Mouse (Mus musculus) neural tube, embryonic 14.5 days (tissue): ENCODE measurements around the gene Gpank1. TPM values are rescaled to one million over a fixed set of nuclear protein-coding genes. Genes with fewer than 3 reads are reported as not detected.
A peak's percentile ranks its signal among the peaks of the same experiment; 100 is the strongest.

Experiments used
- ATAC-seq: fragments of 200-750 bp; cut with Nextera tagmentation; 2 replicates; pipeline ENCODE4 v1.8.0; 2017; ENCODE audit warnings: low read depth, mild to moderate bottlenecking, moderate TSS enrichment, moderate library complexity
- H3K27ac ChIP-seq: fragments of 300-500 bp; sonication (generic); 2 replicates; pipeline ENCODE4 v1.5.1; 2014; ENCODE audit warnings: low read depth, mild to moderate bottlenecking, control low read depth, low read length, moderate library complexity, mixed read lengths
- H3K27me3 ChIP-seq: fragments of 300-500 bp; sonication (generic); 2 replicates; pipeline ENCODE4 v1.6.1; 2014; ENCODE audit warnings: low read length; ENCODE audit not compliant: control insufficient read depth, insufficient read depth
- H3K36me3 ChIP-seq: fragments of 300-500 bp; sonication (generic); 2 replicates; pipeline ENCODE4 v1.6.1; 2014; ENCODE audit warnings: low read length, mixed read lengths; ENCODE audit not compliant: control insufficient read depth, insufficient read depth
- H3K4me1 ChIP-seq: fragments of 300-500 bp; sonication (generic); 2 replicates; pipeline ENCODE4 v1.6.1; 2014; ENCODE audit warnings: low read length; ENCODE audit not compliant: control insufficient read depth, insufficient read depth
- H3K4me2 ChIP-seq: fragments of 300-500 bp; sonication (generic); 2 replicates; pipeline ENCODE4 v1.6.1; 2014; ENCODE audit warnings: mild to moderate bottlenecking, low read depth, low read length, control low read depth
- H3K4me3 ChIP-seq: fragments of 300-500 bp; sonication (generic); 2 replicates; pipeline ENCODE4 v1.5.1; 2014; ENCODE audit warnings: low read depth, low read length, control low read depth, mixed read lengths
- H3K9ac ChIP-seq: fragments of 300-500 bp; sonication (generic); replicated peaks from 2 replicates; pipeline ENCODE4 v1.6.1; 2014; ENCODE audit warnings: low read depth, mild to moderate bottlenecking, control low read depth, low read length, mixed read lengths
- H3K9me3 ChIP-seq: fragments of 300-500 bp; sonication (generic); 2 replicates; pipeline ENCODE4 v1.6.1; 2016; ENCODE audit warnings: low read length; ENCODE audit not compliant: control insufficient read depth
- whole genome bisulfite sequencing: fragments of 180-500 bp; shearing (Covaris S2); extraction: QIAGEN DNeasy Blood & Tissue Kit; methylation state at CpG from one replicate; pipeline ENCODE4 v1.1.7; 2014; 5-methylcytosine and 5-hydroxymethylcytosine counted together
- polyA plus RNA-seq: library from polyadenylated mRNA; unstranded; fragments of >200 nt; fragmentation: Nextera tagmentation; extraction: Ambion mirVana; gene quantifications from 2 replicates; pipeline ENCODE4 v1.2.1, GENCODE M21; 2014

Gpank1 gene
- polyA plus RNA-seq, 1 experiment from 2014 or later, result 22.2 TPM

DNA sequence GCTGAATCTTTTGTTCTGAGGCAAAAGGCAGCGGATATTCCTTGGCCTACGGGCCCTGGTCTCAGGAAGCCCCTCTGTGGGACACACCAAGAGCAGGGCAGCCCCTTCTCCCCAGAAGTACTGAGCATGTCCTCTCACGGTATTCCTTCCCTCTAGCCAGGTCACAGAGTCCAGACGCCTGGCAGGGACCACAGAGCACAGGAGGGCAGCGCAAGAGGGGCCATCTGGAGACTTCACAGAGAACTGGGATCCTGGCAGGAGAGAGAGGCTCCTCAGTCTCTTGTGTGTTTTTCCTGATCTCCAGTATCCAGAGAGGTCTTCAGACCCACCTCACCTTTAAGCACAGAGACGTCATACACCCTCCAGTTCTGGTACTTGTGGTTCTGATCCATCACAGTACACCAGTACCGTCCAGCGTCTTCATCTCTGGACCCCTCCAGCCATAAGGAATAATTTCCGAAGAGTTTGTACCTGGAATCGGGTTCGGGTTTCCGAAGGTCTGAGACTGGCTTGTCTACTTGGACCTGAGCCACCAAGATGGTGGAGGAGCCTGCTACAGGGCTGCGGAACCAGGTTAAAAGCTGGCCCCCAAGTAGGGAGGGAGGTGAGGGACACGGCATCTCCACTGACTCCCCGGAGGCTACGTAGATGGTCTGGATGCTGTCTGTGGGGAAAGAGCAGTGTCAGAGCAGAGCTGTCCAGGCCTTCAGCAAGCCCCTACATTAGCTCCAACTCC lies 38.2 kb upstream of the Gpank1 start:
- Histone ChIP-seq H3K36me3 (no peaks in the 10 kb centered on the region), H3K27ac (no peak overlapping the region), H3K4me2 (no peak overlapping the region), H3K4me3 (no peak overlapping the region), H3K4me1 (peaks cover 1% of the 10 kb centered on the region; the same call in 1 of the 2 replicates), H3K9ac (no peak overlapping the region), H3K27me3 (no peaks in the 10 kb centered on the region), H3K9me3 (no peaks in the 10 kb centered on the region)
- WGBS, result 87% methylated on average over 16 of the region's 16 CpGs
- ATAC-seq, result no peak

DNA sequence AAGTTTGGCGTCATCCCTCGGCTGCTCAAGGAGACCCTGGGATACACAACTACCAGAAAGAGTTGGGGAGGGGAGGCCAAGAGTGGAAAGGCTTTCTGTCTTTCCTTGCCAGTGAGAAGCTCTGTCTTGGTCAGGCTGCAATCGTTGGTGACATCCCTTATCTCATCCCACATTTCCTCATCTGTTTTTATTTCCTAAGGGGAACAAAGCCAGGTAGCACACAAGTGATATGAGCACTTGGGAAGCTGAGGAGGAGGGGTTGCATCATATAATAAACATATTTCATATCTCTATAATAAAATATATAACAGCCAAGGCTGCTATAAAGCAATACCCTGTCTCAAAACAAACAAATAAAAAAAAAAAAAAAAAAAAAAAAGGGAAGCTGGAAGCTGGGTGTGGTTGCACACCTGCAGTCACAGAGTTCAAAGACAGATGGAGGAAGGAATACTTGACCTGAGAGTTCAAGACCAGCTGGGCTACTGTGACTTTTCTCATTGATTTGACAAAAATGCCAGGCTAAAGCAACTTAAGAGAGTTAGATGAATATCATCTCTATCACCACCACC lies 37.2 kb upstream of the Gpank1 start:
- H3K9ac ChIP-seq, result no peak overlapping the region
- no peak for ATAC-seq
- no peaks in the 10 kb centered on the region for H3K27me3 ChIP-seq
- no peaks in the 10 kb centered on the region for H3K36me3 ChIP-seq
- H3K4me3 ChIP-seq, result no peak overlapping the region
- no peak overlapping the region for H3K27ac ChIP-seq
- no peaks in the 10 kb centered on the region for H3K9me3 ChIP-seq
- 79% methylated on average over 3 of the region's 3 CpGs for WGBS
- no peak overlapping the region for H3K4me2 ChIP-seq
- H3K4me1 ChIP-seq, result no peaks in the 10 kb centered on the region

DNA sequence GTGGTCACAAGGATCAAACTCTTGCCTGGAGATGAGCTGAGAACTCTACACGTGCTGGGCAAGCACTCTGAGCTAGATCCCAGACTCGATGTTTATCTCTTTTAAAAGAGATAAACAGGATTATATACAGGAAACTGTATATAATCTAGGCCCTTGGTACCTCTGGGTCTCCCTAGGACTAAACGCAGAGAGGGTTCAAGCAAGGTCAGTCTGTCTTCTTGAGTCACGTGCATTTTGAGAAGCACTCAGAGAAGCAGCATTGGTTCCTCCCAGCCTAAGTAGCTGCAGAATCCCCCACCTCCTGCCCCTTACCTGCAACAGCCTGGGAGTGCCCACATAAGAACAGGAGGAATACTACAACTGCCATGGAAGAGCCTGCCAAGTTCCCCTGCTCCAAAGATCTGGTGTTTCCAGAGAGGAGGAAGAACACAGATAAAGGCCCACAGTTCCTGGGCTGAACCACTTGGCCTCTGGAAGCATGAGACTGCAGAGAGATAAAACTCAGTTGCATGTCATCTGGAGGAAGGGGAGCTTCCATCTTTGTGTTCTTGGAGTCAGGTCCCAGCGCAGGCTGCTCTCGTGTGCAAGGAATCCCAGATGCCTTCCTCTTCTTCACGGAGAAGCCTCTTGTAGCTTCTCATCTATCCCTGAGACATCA lies 35.9 kb upstream of the Gpank1 start, which contains the start of gene Ly6g6f:
Gene Ly6g6f, minus strand, starts transcription at position 403 of the 658 bp plus-strand sequence.
- H3K27me3 ChIP-seq, result no peaks in the 10 kb centered on the region
- H3K4me2 ChIP-seq, result no peak within 1 kb of the TSS
- H3K9ac ChIP-seq, result no peak within 1 kb of the TSS
- no peak within 1 kb of the TSS for H3K4me3 ChIP-seq
- H3K36me3 ChIP-seq, result no peaks in the 10 kb centered on the region
- no peaks in the 10 kb centered on the region for H3K9me3 ChIP-seq
- 82% methylated on average over 7 of the region's 7 CpGs for WGBS
- no peak within 1 kb of the TSS for H3K27ac ChIP-seq
- peaks cover 5% of the 10 kb centered on the region for H3K4me1 ChIP-seq
- no peak for ATAC-seq

DNA sequence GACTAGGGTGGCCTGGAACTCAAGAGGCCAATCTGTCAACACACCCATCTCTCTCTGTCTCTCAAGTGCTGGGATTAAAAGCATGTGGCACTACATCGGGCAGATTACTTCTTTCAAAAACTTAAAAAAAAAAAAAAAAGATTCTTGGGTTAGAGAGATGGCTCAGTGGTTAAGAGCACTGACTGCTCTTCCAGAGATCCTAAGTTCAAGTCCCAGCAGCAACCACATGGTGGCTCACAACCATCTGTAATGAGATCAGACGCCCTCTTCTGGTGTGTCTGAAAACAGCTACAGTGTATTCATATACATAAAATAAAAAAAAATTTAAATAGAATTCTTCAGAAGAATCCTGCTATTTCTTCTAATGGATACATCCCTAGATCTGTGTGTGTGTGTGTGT lies 33.1 kb upstream of the Gpank1 start:
- 54% methylated on average over 2 of the region's 2 CpGs for WGBS
- no peak overlapping the region for H3K4me3 ChIP-seq

DNA sequence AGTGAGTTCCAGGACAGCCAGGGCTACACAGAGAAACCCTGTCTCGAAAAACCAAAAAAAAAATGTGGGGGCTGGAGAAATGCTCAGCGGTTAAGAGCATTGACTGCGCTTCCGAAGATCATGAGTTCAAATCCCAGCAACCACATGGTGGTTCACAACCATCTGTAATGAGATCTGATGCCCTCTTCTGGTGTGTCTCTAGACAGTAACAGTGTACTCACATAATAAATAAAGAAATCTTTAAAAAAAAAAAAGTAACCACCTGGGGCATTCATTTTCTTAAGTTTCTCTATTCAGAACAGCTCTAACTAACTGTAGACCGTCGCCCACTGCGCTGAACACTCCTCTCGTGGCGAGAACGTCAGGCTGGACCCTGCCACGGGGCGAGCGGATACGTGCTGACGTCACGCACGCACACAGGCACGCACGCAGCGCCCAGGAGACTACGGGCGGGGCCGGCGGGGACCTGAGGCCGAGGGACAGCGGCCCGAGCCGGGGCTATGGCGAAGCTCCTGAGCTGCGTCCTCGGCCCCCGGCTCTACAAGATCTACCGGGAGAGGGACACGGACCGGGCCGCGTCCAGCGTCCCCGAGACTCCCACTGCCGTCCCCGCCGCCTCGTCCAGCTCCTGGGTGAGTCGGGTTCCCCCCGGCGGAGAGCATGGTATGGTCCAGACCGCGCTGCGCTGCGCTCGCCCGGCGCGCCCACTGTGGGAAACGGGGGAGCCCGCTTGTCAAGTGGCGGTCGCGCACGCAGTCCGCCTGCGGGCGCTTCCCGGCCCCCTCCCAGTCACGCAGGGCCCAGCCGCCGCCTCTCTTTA lies 32.2 kb upstream of the Gpank1 start, which contains the start of gene Abhd16a:
Gene Abhd16a, plus strand, starts transcription at position 439 of the 820 bp plus-strand sequence.
- WGBS, result 4% methylated on average over 63 of the region's 67 CpGs
- ATAC-seq, result peak; percentile 98
- Histone ChIP-seq H3K9ac (peak within 1 kb of the TSS; percentile 81), H3K36me3 (peaks cover under 1% of the 10 kb centered on the region; the same call in 1 of the 2 replicates), H3K27ac (peak within 1 kb of the TSS; percentile 97), H3K4me2 (peak within 1 kb of the TSS; percentile 54), H3K4me3 (peak within 1 kb of the TSS; percentile 52), H3K4me1 (peaks cover 11% of the 10 kb centered on the region), H3K27me3 (no peaks in the 10 kb centered on the region), H3K9me3 (no peaks in the 10 kb centered on the region)

More for the DNA sequence above, 33.1 kb upstream of the Gpank1 start:
- Histone ChIP-seq H3K36me3 (no peaks in the 10 kb centered on the region; the same call in 1 of the 2 replicates), H3K4me2 (no peak overlapping the region), H3K9ac (no peak overlapping the region), H3K27ac (no peak overlapping the region), H3K27me3 (no peaks in the 10 kb centered on the region), H3K4me1 (peaks cover 11% of the 10 kb centered on the region), H3K9me3 (no peaks in the 10 kb centered on the region)
- ATAC-seq, result no peak

DNA sequence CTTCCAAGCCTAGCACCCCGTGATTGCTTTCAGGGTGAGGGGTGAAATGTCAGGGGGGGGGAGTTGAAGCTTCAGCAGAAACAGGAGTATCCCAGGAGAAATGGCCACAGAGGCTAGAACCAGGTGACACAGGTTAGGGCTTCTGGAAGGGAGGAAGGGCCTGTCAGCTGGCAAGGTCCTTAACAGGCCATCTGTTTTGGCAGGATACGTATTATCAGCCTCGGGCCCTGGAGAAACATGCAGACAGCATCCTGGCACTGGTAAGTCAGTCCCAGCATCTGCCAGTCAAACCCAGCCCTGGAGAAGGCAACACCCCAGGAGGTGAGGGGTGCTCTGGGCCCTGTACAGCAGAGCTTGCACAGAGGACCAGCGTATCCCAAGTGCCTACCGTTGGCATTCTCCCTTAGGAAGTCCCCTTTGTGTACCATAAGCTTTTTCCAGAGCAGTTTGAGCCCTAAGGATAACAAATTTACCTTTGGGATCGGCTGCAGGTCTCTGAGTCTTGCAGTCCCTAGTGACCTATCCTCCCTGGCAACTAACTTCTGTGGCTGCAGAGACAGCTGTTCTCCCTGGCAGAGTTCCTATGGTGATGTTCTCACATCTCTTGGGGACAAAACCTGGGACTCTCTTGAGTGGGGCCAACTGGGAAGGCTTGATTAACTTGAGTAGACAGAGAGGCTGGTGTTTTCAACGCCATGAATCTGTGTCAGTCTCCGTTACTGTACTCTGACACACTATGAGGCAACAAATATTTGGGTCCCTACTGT lies 30.9 kb upstream of the Gpank1 start:
- Histone ChIP-seq H3K27me3 (no peaks in the 10 kb centered on the region), H3K27ac (peak overlapping the region; percentile 97), H3K36me3 (peaks cover 14% of the 10 kb centered on the region), H3K9me3 (no peaks in the 10 kb centered on the region), H3K9ac (peak overlapping the region; percentile 81), H3K4me2 (peak overlapping the region; percentile 54), H3K4me1 (peaks cover 11% of the 10 kb centered on the region), H3K4me3 (peak overlapping the region; percentile 52)
- no peak for ATAC-seq
- WGBS, result 54% methylated on average over 8 of the region's 8 CpGs

DNA sequence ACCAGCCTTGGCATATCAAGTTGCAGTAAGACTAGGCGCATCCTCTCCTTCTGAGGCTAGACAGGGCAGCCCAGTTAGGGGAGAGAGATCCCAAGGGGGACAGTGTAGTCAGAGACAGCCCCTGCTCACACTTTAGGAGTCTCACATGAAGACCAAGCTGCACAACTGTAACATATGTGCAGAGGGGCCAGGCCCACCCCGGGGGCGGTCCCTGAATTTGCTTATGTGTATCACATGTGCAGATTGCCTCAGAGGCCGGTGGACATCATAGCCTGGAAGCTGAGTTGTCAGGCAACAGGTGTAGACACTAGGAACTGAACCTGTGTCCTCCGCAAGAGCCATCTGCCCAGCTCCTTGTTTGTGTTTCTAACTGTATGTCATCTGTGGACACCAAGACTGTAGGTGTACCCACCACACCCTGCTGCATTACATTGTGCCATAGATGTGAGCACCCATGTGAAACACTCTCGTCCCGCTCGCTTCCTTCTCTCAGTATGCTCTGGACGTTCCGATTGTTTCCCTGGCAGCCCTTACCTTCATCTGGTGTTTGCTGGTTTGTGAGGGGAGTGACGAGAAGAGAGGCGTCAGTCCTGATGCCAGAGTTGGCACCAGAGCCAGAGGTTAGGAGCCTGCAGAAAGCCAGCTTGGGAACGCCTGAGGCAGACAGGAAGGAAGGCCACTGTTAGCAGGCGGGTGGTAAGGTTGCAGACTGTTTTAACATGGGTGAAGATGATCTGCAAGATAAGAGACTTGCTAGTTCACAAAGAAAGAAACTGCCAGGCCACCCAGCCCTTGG lies 28.7 kb upstream of the Gpank1 start:
- H3K9ac ChIP-seq, result no peak overlapping the region
- peaks cover 11% of the 10 kb centered on the region for H3K4me1 ChIP-seq
- WGBS, result 91% methylated on average over 14 of the region's 14 CpGs
- no peak overlapping the region for H3K27ac ChIP-seq
- H3K4me2 ChIP-seq, result no peak overlapping the region
- H3K27me3 ChIP-seq, result no peaks in the 10 kb centered on the region
- no peaks in the 10 kb centered on the region for H3K9me3 ChIP-seq
- H3K36me3 ChIP-seq, result peaks cover 24% of the 10 kb centered on the region
- H3K4me3 ChIP-seq, result no peak overlapping the region
- no peak for ATAC-seq
